Mouse (Mus musculus) liver, adult 2 months (tissue): ENCODE data around the gene Knop1. TPM values are rescaled to one million over a fixed set of nuclear protein-coding genes. Genes with fewer than 3 reads are reported as not detected.

ENCODE experiments used
- DNase-seq: peaks from one replicate; pipeline ENCODE4 v3.0.0-alpha.2; 2011; ENCODE audit warnings: low read depth, low spot score; ENCODE audit errors: extremely low read depth
- H3K27ac ChIP-seq: fragments of 200-500 bp; replicated peaks from 2 replicates; pipeline ENCODE4 v1.5.1; 2012; ENCODE audit warnings: low read depth, mild to moderate bottlenecking, control low read depth, inconsistent platforms, low read length; ENCODE audit not compliant: insufficient read depth
- H3K27me3 ChIP-seq: fragments of 200-500 bp; 2 replicates; pipeline ENCODE4 v1.6.1; 2012; ENCODE audit warnings: mild to moderate bottlenecking, moderate library complexity, low read length, inconsistent platforms; ENCODE audit not compliant: control insufficient read depth, insufficient read depth
- H3K36me3 ChIP-seq: fragments of 200-500 bp; 2 replicates; pipeline ENCODE4 v1.6.1; 2012; ENCODE audit warnings: low read length, inconsistent platforms; ENCODE audit not compliant: control insufficient read depth, insufficient read depth
- H3K4me1 ChIP-seq: fragments of 200-500 bp; 2 replicates; pipeline ENCODE4 v1.6.1; 2011; ENCODE audit warnings: low read length; ENCODE audit not compliant: control insufficient read depth, insufficient read depth
- H3K4me3 ChIP-seq: fragments of 200-500 bp; 2 replicates; pipeline ENCODE4 v1.5.1; 2011; ENCODE audit warnings: low read depth, mild to moderate bottlenecking, control low read depth, low read length, moderate library complexity; ENCODE audit not compliant: insufficient read depth
- H3K79me2 ChIP-seq: fragments of 200-500 bp; 2 replicates; pipeline ENCODE4 v1.6.1; 2012; ENCODE audit warnings: inconsistent platforms, mild to moderate bottlenecking, low read length, moderate library complexity; ENCODE audit not compliant: control insufficient read depth, insufficient read depth
- H3K9ac ChIP-seq: fragments of 200-500 bp; 2 replicates; pipeline ENCODE4 v1.6.1; 2012; ENCODE audit warnings: low read depth, mild to moderate bottlenecking, control low read depth, inconsistent platforms, low read length
- CTCF ChIP-seq: fragments of 200-500 bp; IDR thresholded peaks from 2 replicates; pipeline ENCODE4 v1.5.1; 2011; ENCODE audit warnings: low read depth, low read length, control low read depth
- POLR2A ChIP-seq: fragments of 200-500 bp; IDR thresholded peaks from 2 replicates; pipeline ENCODE4 v1.6.1; 2011; ENCODE audit warnings: low read length, control low read depth; ENCODE audit not compliant: insufficient read depth; ENCODE audit errors: extremely low read depth
- WGBS: fragments of 180-500 bp; shearing (Covaris S2); methylation state at CpG from one replicate; pipeline ENCODE4 v1.1.7; 2018; 5-methylcytosine and 5-hydroxymethylcytosine counted together
- polyA plus RNA-seq: library from polyadenylated mRNA; depleted of rRNA; stranded (reverse); fragments of >200 nt; gene quantifications from 2 replicates; pipeline ENCODE4 v1.2.3, GENCODE M21; 2012; rRNA removed
- total RNA-seq: library from RNA; depleted of rRNA; stranded (reverse); fragments of >200 nt; gene quantifications from 2 replicates; pipeline ENCODE4 v1.2.3, GENCODE M21; 2014; rRNA removed

Gene Knop1
- 9.4 and 10.4 TPM in 2 replicates for total RNA-seq
- polyA plus RNA-seq = 6.0 and 6.5 TPM in 2 replicates

DNA sequence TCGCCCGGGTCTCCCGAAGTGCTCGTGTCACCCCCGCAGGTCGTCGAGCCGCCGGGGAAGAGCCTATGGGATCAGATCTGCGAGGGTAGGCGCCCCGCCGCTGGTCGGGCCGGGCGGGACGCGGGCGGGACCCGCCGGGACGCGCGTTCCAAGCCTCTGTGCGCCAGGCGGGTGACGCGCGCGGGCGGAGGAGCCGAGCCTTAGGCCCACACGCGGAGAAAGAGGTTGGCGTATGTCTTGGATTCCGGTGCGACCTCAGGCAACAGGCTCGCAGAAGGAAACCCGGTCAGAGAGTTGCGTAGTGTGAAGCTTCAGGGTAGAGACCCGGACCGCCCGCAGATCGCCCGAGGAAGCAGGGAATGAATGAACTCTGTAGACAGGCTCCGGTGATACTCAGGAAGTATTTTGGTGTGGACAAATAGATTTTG is at the start of gene Knop1:
Gene Knop1, minus strand, starts transcription at position 378 of the 428 bp plus-strand sequence.
- Histone ChIP-seq H3K79me2 (no peaks in the 10 kb centered on the region), H3K27me3 (no peaks in the 10 kb centered on the region), H3K9ac (peak within 1 kb of the TSS; percentile 70), H3K36me3 (no peaks in the 10 kb centered on the region; the same call in 1 of the 2 replicates), H3K4me1 (peaks cover 11% of the 10 kb centered on the region), H3K27ac (peak within 1 kb of the TSS; percentile 54), H3K4me3 (peak within 1 kb of the TSS; percentile 76)
- DNase-seq = peak; percentile 21
- WGBS = under 1% methylated on average over 46 of the region's 46 CpGs
- TF ChIP-seq POLR2A (no peak), CTCF (no peak)

- Histone ChIP-seq H3K27me3 (no peaks in the 10 kb centered on the region), H3K79me2 (no peaks in the 10 kb centered on the region), H3K9ac (no peak overlapping the region), H3K4me3 (no peak overlapping the region), H3K36me3 (no peaks in the 10 kb centered on the region), H3K27ac (no peak overlapping the region), H3K4me1 (no peaks in the 10 kb centered on the region)
- DNase-seq = no peak
- 89% methylated on average over 4 of the region's 4 CpGs for WGBS
- no peak for TF ChIP-seq POLR2A
- TF ChIP-seq CTCF = no peak
Measured at GRCm38 (mm10) chr7:118904530-118904929, 48.5 kb upstream of the Knop1 start.

- Histone ChIP-seq H3K36me3 (no peaks in the 10 kb centered on the region), H3K27me3 (no peaks in the 10 kb centered on the region), H3K79me2 (no peaks in the 10 kb centered on the region), H3K27ac (no peak overlapping the region), H3K4me1 (no peaks in the 10 kb centered on the region), H3K4me3 (no peak overlapping the region), H3K9ac (no peak overlapping the region)
- no peak for TF ChIP-seq POLR2A
- no peak for TF ChIP-seq CTCF
- WGBS = 88% methylated on average over 9 of the region's 9 CpGs
- no peak for DNase-seq
Measured at GRCm38 (mm10) chr7:118903879-118904278, 47.8 kb upstream of the Knop1 start.

GRCm38 (mm10) chr7:118902944-118903343 is 46.9 kb upstream of the Knop1 start:
- no peaks in the 10 kb centered on the region for H3K36me3 ChIP-seq
- DNase-seq = no peak
- no peaks in the 10 kb centered on the region for H3K79me2 ChIP-seq
- TF ChIP-seq CTCF (no peak), POLR2A (no peak)
- H3K27ac ChIP-seq = no peak overlapping the region
- H3K4me1 ChIP-seq = no peaks in the 10 kb centered on the region
- H3K4me3 ChIP-seq = no peak overlapping the region
- H3K9ac ChIP-seq = no peak overlapping the region
- H3K27me3 ChIP-seq = no peaks in the 10 kb centered on the region
- WGBS = 44% methylated on average over 13 of the region's 13 CpGs

DNA sequence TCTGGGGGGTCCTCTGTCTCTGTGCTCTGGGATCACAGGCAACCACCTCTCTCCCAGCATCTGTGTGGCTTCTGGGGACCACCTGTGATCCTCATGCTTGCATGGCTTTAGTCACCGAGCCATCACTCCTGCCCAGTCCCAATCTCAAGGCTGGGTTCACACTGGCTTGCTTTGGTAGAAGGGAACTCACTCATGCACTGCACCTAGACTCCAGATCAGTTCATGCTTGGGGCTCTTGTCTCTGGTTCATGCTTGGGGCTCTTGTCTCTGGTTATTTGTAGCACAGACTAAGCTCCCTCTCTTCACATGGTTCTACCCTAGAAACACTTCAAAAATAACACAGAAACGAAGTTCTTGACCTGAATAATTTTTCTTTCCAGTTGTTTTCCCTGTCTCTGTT is 44.0 kb upstream of the Knop1 start:
- Histone ChIP-seq H3K36me3 (no peaks in the 10 kb centered on the region), H3K27ac (no peak overlapping the region), H3K27me3 (no peaks in the 10 kb centered on the region), H3K4me3 (no peak overlapping the region), H3K79me2 (no peaks in the 10 kb centered on the region), H3K9ac (no peak overlapping the region), H3K4me1 (no peaks in the 10 kb centered on the region)
- TF ChIP-seq CTCF (no peak), POLR2A (no peak)
- WGBS = 94% methylated on average over 2 of the region's 2 CpGs
- DNase-seq = no peak

- Histone ChIP-seq H3K9ac (no peak overlapping the region), H3K36me3 (no peaks in the 10 kb centered on the region), H3K27me3 (no peaks in the 10 kb centered on the region), H3K4me1 (no peaks in the 10 kb centered on the region), H3K27ac (no peak overlapping the region), H3K79me2 (no peaks in the 10 kb centered on the region), H3K4me3 (no peak overlapping the region)
- DNase-seq = peak; percentile 46
- no peak for TF ChIP-seq POLR2A
- TF ChIP-seq CTCF = no peak
Measured at GRCm38 (mm10) chr7:118898063-118898462, 42.0 kb upstream of the Knop1 start.
